Mouse (Mus musculus): ENCODE results near the gene Abhd15. TPM values are rescaled to one million over a fixed set of nuclear protein-coding genes. Genes with fewer than 3 reads are reported as not detected.
A peak's percentile ranks its signal among the peaks of the same experiment; 100 is the strongest.

The Abhd15 gene
- total RNA-seq, 2 experiments from 2014 or later, result 0.28 to 0.52 TPM

GRCm38 (mm10) chr11:77492311-77492871 lies 22.5 kb upstream of the Abhd15 start:
- no peak for DNase-seq
- intact Hi-C loops (cut with DNase I), result loop anchor here (5.0 kb wide), 1 partner anchor 135 kb away; no protein-coding TSS in a partner anchor

GRCm38 (mm10) chr11:77492911-77493332 lies 22.0 kb upstream of the Abhd15 start:
- peak; percentile 87 to 92 for DNase-seq
- intact Hi-C loops (cut with DNase I), result loop anchor here (5.0 kb wide), 1 partner anchor 134 kb away; no protein-coding TSS in a partner anchor

DNA sequence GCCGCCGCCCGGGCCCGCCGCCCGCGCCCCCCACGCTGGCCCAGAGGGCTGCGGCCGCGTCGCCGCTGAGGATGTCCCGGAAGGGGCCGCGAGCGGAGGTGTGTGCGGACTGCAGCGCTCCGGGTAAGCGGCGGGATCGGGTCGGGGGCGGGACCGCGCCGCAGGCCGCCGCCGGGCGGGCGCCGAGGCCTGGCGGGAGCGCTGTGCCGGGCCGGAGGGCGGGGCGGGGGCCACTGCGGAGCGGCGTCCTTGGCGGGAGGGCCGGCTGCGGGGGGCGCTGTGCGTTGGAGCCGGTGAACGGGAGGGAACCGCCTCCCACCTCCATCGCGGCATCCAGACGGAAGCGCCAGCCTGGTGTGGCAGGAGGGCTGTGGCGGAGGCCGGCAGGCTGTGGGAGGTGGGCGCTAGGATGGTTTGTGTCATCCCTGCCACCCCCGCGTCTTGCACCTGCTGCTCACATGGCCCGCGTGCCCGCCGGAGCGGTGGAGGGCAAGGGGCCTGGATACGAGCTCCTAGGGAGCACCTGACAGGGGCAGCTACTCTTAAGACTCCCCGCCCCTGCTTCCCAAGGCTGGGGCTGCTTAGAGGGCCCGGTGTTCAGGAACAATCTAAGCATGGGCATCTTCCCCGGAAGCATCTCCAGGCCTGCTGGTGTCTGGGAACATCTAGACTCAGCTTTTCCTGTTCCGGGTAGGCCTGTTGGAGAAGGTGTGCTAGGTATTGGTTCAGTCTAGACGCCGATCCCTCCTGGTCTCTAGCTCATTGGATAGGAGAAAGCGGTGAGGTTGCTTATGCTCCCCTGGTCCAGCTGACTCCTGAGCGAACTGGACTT lies 21.2 kb upstream of the Abhd15 start, which contains the start of gene Git1:
Git1 (plus strand) TSS at position 51 of the 832 bp plus-strand sequence.
- intact Hi-C loops (cut with DNase I), result loop anchor here (5.0 kb wide), 1 partner anchor 134 kb away; no protein-coding TSS in a partner anchor
- no peak for DNase-seq

- DNase-seq, result no peak
- intact Hi-C loops (cut with DNase I), result loop anchor here (5.0 kb wide), 1 partner anchor 133 kb away; no protein-coding TSS in a partner anchor
Observed at GRCm38 (mm10) chr11:77494344-77494676, 20.6 kb upstream of the Abhd15 start.

DNA sequence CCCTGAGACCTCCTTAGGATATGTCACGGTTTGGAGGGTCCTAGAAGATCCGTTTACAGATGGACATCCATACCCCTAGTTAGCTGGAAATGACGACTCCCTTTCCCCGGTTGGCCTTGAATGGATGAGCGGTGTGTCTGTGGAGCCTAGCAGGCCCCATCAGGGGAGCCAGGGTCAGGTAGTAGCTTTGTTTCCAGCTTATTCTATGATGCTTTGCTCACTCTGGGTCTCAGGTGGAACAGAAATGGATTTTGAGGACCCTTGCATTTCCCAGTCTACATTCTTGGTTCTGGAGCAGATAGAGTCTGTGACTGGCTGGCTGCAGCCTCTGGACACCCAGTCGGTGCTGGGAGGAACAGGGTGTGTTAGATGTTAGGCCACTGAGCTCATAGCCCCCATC lies 20.1 kb upstream of the Abhd15 start:
- intact Hi-C loops (cut with DNase I), result loop anchor here (5.0 kb wide), 1 partner anchor 133 kb away; no protein-coding TSS in a partner anchor
- DNase-seq, result no peak

DNA sequence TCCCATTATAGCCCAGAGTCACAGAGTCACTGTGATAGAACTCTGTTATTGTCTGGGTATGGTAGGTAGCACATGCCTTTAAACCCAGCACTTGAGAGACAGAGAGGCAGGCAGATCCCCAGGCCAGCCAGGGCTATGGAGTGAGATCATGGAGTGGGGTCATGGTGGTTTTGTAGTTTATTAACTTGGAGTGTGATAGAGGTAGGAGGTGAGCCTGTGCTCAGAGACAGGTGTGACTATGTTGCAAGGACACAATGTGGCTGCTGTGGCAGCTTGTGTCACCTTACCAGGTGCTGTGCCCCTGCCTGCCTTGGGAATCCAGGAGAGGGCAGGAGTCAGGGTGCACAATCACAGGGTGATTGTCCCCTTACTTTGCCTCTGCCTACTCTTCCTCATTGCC lies 19.4 kb upstream of the Abhd15 start:
- no peak for DNase-seq
- intact Hi-C loops (cut with DNase I), result no loop called here

DNA sequence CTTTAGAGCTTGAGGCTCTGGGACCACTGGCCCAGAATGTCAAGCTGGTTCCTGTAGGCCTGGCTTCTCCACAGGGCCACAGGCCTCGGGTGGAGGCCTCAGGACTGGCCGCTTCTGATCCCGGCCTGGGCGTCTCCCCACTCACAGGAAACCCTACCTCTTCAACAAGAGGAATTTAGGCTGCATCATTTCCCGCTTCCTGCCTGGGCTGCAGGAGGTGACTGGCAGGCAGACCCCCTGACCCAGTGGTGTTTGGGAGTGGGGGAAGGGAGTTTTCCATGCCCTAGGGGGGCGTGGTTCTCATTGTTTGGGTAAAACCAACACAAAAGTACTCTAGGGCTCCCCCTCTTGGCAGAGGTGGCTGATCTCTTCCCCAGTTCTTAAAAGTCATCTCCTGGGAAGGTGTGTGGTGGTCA lies 17.6 kb upstream of the Abhd15 start:
- DNase-seq, result no peak
- intact Hi-C loops (cut with DNase I), result no loop called here

- DNase-seq, result no peak
- intact Hi-C loops (cut with DNase I), result no loop called here
Observed at GRCm38 (mm10) chr11:77497851-77498250, 17.1 kb upstream of the Abhd15 start.

- intact Hi-C loops (cut with DNase I), result no loop called here
- DNase-seq, result no peak
Observed at GRCm38 (mm10) chr11:77498261-77499139, 16.4 kb upstream of the Abhd15 start.

DNA sequence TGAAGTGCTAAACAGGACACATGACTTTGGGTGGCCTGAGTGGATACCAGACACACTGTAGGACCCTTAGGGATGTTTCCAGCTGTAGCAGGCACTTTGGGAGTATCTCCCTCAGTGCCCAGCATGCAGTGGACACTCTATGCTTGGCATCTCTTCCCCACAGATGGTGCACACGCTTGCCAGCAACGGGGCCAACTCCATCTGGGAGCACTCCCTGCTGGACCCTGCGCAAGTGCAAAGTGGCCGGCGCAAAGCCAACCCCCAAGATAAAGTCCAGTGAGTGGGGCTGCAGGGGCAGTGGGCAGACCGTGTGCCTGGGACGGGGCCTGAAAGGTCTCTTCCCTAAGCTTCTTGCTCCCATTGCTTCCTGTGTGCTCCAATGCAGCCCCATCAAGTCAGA lies 15.6 kb upstream of the Abhd15 start:
- DNase-seq, result no peak
- intact Hi-C loops (cut with DNase I), result no loop called here

DNA sequence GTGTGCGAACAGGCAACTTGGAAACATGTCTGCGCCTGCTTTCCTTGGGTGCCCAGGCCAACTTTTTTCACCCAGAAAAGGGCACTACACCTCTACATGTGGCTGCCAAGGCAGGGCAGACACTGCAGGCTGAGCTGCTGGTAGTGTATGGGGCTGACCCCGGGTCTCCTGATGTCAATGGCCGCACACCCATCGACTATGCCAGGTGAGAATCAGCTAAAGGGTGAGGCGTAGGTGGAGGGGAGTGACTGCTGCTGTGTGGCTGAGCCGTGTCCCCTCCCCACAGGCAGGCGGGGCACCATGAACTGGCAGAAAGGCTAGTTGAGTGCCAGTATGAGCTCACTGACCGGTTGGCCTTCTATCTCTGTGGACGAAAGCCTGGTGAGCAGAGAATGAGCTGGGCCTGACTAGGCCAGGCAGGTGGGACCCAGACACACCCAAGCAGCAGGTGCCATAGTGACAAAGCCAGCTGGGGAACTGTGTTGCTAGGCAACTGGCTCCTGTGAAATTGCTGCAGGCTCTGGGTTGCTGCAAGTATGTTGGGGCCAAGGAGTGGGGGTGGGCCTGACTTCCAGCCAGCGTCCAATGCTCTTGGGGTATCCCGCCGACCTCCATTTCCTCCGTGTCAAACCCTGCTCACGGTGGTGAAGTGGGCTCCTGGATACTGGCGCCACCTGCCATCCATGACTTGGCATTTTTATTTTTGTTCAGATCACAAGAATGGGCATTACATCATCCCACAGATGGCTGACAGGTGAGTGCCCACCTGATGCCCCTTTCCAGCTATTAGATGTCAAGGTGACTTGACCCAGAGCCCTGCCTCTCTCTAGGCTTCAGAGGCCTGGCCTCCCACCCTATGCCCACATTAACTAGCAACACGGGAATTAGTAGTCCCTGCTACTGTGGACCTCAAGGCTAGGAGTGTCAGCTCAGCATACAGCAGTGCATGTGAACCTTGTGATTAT lies 14.3 kb upstream of the Abhd15 start:
- DNase-seq, result no peak
- intact Hi-C loops (cut with DNase I), result loop anchor here (1.0 kb wide), 1 partner anchor 9 kb away; no protein-coding TSS in a partner anchor

GRCm38 (mm10) chr11:77501392-77501791 lies 13.5 kb upstream of the Abhd15 start:
- peak; percentile 59 to 66 for DNase-seq
- intact Hi-C loops (cut with DNase I), result no loop called here

- intact Hi-C loops (cut with DNase I), result no loop called here
- no peak for DNase-seq
Observed at GRCm38 (mm10) chr11:77501971-77502370, 12.9 kb upstream of the Abhd15 start.

DNA sequence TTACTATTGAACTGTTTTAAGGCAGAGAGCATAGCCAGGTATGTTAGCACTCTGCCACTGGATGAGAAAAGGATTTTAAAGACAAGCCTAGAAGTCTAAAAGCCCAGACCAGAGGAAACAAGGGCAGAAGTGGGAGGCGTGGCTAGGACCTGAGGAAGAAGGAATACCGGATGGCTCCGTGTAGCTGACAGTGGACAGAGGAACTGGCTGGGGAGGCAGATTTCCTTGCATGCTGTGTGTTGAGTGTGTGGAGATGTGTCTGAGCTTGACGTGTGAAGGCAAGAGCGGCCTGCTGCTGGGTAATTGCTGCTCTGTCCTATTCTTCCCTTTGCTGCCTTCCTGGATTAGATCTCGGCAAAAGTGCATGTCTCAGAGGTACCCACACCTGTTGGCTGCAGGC lies 12.4 kb upstream of the Abhd15 start:
- intact Hi-C loops (cut with DNase I), result no loop called here
- no peak for DNase-seq

- intact Hi-C loops (cut with DNase I), result no loop called here
- DNase-seq, result peak in 1 of 2 experiments; percentile 43
Observed at GRCm38 (mm10) chr11:77503511-77503910, 11.4 kb upstream of the Abhd15 start.

DNA sequence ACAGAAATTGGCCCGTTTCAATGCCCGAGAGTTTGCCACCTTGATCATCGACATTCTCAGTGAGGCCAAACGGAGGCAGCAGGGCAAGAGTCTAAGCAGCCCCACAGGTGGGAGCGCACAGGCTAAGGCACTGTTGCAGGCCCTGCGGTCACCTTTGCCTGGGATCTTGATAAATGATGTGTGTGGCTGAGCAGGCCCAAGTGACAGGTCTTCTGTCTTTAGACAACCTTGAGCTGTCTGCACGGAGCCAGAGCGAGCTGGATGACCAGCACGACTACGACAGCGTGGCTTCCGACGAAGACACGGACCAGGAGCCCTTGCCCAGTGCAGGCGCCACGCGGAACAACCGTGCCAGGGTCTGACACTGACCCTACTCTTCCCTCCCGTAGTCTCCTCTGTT lies 10.5 kb upstream of the Abhd15 start:
- intact Hi-C loops (cut with DNase I), result no loop called here
- peak in 1 of 2 experiments; percentile 17 for DNase-seq

GRCm38 (mm10) chr11:77505291-77505980 lies 9.5 kb upstream of the Abhd15 start:
- no peak for DNase-seq
- intact Hi-C loops (cut with DNase I), result no loop called here

DNA sequence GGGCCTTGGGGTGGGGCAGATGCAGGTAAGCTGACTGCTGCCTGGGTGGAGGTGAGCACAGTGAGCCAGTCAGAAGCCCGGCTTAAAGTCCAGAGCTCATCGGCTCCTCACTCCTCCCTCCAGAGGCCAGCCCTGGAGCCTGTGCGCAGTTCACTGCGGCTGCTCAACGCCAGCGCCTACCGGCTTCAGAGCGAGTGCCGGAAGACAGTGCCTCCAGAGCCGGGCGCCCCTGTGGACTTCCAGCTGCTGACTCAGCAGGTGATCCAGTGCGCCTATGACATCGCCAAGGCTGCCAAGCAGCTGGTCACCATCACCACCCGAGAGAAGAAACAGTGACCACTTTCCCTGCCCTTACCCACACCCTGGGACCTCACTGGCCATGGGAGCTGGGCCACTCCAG lies 8.6 kb upstream of the Abhd15 start:
- intact Hi-C loops (cut with DNase I), result no loop called here
- DNase-seq, result peak in 1 of 2 experiments; percentile 8

DNA sequence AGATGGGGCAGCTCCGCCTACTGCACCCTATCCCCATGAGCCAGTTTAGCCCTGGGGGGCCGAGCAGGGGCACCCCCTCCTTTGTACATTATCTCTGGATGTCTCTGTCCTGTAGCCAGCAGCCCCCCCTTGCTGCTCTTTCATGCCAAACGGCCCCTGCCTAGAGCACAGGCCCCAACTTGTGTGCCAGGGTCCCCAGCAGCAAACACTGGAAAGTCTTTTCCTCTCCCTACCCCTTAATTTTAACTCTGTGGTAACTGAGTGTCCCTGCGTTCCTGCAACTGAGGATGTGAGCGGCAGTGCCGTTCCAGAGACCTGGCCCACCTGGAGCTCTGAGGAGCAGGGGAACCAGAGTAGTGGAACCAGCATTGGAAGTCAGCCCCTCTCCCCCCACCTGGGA lies 8.0 kb upstream of the Abhd15 start:
- intact Hi-C loops (cut with DNase I), result no loop called here
- DNase-seq, result no peak
